Mouse (Mus musculus) left cerebral cortex, postnatal 4 days (tissue): Measurements from ENCODE around the gene Fam193b. TPM values are rescaled to one million over a fixed set of nuclear protein-coding genes. Genes with fewer than 3 reads are reported as not detected.
A peak's percentile ranks its signal among the peaks of the same experiment; 100 is the strongest.
"Not testable (repeated sequence)": the region's sequence is repeated elsewhere in the genome, so short reads cannot be mapped to it uniquely, and the experiment has no call there.

Source experiments
- DNase-seq: peaks from one replicate; pipeline ENCODE4 v3.0.0-alpha.2; 2022
- intact Hi-C: fragments of 180-260 bp; cut with DNase I; formaldehyde crosslinking; loops from one replicate; pipeline ENCODE4 v1.15.1; 2025
- total RNA-seq, 2 experiments: library from RNA; stranded (reverse); gene quantifications; 2 replicates each; pipeline ENCODE4 v1.2.3; 2021

The Fam193b gene
- total RNA-seq, 2 experiments from 2014 or later: 91.4 to 92.9 TPM

DNA sequence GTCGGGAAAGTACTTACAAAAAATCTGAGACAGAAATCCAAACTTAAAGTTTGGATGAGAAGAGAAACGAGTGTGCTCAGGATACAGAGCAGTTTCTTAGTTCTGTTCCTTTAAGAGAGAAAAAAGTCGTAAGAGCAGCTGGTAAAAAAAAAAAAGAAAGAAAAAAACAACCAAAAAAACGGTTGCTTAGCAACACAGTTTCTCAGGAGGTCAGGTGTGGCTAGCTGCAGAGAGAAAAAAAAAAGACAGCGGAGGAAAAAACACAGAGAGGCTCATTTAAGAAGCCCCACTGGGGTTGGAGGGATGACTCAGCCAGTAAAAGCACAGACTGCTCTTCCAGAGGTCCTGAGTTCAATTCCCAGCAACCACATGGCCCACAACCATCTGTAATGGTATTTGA lies 3.4 kb upstream of the Fam193b start:
- intact Hi-C loops: no loop called here
- DNase-seq: no peak

DNA sequence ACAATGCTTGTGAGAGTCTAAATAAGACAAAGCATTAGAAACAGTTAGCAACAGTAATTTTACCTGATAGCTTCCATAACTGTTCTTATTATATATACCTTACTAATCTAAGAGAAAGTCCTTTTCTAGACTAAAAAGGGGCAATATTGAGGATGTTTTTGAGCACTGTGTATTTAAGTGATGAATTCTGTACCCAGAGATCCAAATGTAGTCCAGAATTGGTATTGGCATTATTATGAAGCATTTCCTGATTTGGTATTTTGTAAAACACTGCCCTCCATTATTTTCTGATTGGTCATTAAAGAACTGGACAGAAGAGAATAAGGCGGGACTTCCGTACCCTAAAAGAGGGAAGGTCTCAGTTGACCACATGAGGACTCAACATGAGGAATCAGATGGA lies 2.5 kb upstream of the Fam193b start, which contains the start of gene Tmed9:
Tmed9 (plus strand) TSS at position 301 of the 400 bp plus-strand sequence.
- intact Hi-C loops: no loop called here
- DNase-seq: no peak

DNA sequence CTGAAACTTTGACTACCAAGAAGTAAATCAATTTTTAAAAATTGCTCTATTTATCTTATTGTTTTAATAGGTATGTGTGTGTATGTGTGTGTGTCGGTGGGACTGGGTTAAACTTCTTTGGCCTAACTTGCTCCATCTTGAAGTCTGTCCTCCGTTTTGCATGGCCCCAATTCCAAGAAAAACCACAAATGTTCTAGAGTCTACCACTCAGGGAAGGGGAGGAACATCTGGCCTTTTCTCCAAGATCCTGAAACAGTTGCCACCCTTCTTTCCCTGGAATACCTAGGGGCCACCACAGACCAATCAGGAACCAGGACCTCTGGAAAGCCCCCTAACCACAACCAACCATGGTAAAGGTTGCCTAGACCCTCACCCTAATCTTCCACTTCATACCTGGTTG lies 1.1 kb upstream of the Fam193b start:
- DNase-seq: no peak
- intact Hi-C loops: no loop called here

DNA sequence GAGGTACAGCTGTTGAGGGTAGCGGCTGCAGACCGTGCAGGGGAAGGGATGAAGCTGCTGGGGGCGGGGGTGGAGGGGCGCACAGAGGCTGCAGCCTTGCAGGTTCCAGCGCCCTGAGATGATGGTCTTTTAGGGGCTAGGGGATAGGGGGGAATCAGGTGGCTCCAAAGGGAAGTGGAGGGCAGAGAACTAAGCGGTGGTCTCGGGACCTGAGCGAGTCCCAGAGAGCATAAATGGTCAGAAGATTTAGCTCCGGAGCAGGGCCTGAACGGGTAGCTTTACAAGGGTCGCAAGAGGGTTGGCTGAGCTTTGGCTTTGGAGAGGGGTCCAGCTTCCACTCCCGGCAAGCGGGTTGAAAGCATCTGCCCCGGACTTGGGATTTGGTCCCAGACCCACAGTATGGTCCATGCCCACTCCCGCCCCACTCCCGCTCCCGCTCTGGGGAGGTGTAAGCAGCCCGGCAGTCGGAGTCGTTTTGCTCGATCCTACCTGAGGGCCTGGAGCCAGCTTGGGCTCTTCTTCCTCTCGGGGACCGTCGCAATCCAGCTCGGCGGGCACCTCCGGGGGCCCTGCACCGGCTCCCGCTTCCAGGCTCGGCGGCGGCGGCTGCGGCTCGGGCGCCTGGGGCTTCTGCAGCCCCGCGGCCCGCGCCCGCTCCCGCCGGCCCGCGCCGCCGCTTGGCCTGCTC lies 490 bp downstream of the Fam193b start:
- intact Hi-C loops: no loop called here
- peak; percentile 61 for DNase-seq

DNA sequence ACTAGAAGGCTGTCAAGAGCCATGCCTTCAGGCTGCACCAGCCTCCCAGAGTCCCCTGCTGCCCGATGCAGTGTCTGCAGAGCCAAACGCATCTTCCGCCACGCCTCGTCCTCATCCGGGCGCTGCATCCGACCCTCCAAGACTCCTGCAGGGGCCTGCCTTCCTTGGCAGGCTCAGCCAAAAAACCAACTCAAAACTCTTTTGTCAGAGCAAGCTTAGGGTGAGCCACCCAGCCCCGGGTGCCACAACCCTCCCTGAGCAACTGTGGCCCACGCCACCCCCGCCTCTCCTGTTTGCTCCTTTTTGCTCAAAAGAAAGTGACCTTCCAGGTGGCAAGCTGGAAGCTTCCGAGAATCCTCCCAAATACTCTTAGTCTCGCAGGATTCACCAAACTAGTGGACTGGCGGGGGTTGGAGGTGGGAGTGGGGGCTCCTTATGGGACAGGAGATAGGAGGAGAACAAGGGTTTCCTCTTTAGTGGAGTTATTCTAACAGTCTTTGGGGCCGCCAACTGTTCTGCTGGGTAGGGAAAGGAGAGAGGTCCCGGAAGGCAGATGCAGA lies 1.1 kb downstream of the Fam193b start:
- peak; percentile 44 for DNase-seq
- intact Hi-C loops: no loop called here

DNA sequence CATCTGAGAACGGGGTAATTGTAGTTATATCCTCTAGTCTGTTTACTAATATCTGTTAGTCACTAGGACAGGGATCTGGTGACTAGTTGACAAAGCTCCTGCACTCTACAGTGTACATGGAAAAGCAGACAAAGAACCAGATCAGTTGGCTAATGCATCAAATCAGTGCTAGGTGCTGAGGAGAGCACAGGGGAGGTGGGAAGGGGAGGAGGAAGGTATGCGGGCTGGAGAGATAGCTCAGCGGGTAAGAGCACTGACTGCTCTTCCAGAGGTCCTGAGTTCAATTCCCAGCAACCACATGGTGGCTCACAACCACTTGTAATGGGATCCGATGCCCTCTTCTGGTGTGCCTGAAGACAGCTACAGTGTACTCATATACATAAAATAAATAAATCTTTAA lies 2.4 kb downstream of the Fam193b start:
- intact Hi-C loops, DNase-seq: not testable (repeated sequence)

DNA sequence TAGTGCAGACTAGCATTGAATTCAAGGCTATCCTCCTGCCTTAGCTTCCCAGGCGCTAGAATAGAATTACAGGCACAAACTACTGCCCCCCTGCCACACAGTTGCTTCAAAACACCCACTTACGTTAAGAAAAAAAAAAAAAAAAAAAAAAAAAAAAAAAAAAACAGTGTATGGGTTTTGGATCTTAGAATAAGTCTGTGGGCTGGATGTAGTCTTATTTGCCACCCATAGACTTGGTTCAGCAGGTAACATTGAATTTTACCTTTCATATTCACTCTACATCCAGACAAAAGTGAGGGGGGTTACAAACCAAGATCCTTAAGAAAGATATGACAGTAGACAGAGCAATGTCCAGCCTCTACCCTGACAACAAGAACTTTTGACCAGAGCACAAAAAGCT lies 3.0 kb downstream of the Fam193b start:
- intact Hi-C loops: no loop called here
- no peak for DNase-seq

DNA sequence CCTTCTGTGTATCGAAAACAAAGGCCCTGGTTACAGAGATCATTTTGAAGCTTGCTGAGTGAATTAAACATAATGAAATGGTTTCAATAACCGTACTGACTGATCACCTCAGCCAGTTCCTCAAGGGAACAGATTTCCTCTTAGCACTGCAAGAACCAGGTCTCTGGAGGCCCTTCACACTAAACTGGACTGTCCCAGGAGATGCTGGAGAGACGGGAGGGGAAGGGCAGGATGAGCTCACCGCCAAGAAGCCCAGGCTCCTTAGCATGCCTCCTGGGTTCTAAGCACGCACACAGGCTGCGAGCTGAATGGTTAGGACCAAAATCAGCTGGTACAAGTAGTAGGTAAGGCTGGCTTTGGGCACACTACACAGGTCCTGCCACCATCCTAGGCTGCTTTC lies 3.9 kb downstream of the Fam193b start:
- intact Hi-C loops: no loop called here
- DNase-seq: no peak

DNA sequence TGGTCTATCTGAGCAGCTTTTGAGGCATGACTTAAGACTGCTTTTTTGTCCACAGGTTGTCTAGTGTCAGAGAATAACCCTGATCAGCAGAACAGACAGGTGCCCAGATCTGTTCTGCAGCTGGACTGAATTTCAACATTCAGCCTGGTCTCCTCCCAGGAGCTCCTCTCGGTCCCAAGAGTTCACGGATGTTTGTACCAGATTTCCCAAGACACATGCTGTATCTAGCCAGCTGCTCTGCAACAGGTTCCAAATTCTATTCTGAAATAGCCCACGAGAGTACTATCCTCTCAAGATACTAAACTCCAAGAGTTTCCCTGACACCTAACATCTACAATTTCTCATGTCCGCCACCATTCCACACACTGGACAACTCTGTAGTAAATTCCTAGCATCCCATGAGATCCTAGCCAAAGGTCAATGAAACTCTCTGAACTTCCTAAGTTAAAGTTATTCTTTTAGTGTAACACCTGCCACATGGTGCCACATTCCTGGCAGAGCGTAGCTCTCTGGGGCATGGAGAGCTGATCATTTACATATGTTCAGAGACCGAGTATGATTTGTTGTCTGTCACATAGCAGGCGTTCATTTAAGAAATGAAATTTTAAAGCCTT lies 7.5 kb downstream of the Fam193b start:
- no peak for DNase-seq
- intact Hi-C loops: no loop called here

DNA sequence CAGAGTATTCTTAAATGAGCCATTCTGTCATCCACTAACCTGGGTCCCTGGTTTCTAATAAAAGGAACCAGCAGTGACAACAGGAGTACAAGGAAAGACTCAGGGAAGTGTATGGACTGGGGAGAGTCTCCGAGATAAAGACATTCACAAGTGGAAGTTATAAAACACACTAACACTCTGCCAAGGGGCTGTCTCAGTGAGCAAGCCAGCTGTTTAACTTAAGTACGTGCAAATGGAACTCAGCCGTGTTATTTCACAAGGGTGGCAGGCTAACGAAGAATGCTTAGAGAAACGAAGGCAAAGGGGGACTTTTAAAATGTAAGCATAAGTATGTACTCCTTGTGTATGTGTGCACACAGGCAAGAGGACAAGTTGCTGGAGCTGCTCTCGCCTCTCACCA lies 13.4 kb downstream of the Fam193b start:
- intact Hi-C loops: no loop called here
- DNase-seq: no peak

DNA sequence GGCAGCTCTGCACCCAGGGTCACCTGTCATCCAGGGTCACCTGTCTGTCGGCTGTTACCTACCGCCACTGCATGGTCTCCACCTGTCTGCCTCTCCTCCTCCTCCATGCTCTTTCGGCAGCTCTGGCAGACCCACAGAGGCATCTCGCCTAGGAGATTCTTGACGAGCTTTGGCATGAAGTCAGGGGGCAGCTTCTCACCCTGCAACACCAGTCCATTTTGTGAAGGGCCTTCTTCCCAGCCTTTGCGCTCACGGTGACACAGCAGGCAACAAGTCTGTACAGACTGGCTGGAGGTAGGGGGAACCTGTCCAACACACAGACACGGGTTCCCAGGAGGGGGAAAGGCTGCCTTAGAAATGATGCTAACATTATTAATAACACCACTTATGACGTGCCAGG lies 15.0 kb downstream of the Fam193b start:
- no peak for DNase-seq
- intact Hi-C loops: no loop called here

DNA sequence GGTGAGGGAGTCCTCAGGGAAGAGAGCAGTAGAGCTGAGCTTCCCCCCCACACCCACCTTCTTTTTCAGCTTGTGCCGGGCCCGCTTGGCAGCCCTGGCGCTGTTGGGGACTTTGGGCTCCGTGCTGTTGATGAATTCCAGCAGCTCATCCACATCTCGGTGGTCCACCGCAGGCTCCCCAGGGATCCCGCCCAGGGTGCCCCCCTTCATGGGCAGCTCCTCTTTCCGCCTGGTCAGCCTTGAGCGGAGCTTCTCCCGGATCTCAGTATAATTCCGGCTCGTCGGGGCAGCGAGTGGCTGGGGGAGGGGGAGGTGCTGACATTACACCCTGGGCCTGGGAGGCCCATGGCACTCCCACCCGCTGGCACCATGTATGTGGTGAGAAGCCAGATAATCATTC lies 21.9 kb downstream of the Fam193b start:
- DNase-seq: no peak
- intact Hi-C loops: no loop called here

DNA sequence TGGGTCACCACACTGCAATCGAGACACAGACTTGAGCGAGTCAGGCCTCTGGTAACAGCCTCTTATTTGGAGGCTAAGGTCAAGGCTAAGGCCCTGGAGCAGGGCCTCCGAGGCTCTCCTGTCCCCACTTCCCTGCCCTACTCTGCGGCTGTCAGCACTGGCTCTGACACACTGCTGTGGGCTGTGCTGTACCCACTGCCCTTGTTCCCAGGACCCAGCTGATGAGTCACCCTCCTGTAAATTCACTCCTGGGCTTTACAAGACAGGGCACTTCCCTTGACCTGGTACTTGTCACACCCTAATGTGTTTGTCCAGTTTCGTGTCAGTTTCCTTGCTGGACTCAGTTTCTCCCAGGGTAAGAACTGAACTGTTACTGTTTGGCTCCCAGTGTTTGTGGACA lies 22.5 kb downstream of the Fam193b start:
- no peak for DNase-seq
- intact Hi-C loops: no loop called here

DNA sequence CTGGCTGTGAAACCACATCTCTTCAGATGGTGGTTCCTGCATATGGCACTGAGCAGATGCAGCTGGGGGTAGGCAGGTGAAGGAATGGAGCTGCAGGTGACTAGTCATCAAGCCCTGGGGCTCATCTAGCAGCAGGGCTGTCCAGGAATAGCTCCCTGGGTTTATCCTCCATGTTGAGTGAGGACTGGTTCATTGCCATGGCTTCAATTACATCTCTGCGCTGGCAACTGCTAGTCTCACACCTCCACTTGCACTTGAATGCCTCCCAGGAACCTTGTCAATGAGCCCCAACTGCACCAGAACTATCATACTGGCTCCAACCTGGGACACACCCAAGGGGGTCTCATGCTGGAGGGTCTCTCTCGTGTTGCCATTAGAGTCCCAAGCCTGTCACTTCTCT lies 23.0 kb downstream of the Fam193b start:
- no peak for DNase-seq
- intact Hi-C loops: no loop called here

DNA sequence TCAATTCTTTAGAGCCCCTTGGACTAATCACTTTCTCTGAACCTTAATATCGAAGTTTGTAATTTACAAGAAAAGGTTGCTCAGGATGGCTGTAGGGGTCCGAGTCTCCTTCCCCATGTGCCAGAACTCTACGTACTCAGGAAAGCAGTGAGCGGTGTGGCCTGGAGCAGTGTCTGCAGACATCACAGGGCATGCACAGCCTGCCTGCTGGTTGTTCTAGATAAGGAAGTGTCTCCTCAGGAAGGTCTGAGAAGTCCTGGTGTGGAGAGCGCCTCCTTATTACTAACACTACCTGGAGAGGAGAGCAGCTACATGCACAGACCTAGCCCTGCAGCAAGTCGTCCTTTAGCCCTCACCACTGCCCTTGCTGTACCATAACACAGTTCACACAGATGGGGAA lies 26.1 kb downstream of the Fam193b start:
- DNase-seq: no peak
- intact Hi-C loops: no loop called here

DNA sequence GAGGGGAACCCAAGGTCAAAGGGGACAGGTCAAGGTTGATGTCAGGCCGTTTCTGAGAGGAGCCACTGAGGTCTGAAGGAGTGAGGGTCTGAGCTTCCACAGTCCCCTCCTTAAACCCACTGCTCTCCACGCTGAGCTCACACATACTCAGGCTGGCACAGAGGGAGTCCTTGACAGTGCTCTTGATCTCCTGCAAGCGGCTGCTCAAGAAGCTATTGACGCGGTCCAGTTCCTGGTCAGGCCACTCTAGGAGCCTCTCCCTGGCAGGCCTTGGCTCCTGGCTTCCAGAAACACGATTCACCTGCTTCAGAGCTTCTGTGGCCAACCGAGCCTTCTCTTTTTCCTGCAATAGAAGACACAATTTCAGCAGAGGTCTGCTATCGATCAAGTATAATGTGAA lies 27.5 kb downstream of the Fam193b start:
- DNase-seq: no peak
- intact Hi-C loops: no loop called here

DNA sequence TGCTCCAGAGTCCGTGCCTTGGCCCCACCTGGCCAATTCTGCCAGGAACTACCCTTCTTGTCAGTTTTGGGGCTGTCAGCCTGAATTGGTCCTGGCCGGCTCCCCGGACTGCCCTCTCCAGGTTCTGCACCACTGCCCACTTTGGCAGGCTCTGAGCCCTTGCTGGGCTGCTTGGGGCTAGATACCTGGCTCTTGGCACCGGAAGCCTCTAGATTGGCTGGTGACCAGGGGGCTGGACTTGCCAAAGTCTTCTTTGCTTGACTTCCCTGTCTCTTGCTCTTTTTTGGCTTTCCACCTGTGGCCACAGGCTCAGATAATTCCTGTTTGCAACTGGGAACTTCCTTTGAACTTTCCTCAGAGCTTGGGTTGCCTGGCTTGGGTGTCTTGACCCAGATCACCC lies 28.0 kb downstream of the Fam193b start:
- intact Hi-C loops: no loop called here
- no peak for DNase-seq

DNA sequence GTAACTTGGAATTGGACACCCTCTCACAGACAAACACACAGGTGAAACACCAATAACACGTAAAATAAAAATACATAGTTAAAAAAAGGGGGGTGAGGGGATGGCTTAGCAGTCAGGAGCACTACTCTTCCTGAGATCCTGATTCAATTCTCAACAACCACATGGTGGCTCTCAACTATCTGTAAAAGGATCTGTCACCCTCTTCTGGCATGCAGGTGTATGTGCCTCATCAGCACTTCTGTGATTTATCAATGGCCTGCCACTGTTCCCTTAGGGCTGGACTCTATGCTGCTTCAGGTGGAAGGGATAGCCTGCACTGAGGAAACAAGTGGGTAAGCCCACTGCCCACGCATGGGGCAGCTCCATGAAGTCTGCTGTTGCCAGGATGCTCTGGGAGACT lies 30.0 kb downstream of the Fam193b start:
- intact Hi-C loops: no loop called here
- DNase-seq: no peak

DNA sequence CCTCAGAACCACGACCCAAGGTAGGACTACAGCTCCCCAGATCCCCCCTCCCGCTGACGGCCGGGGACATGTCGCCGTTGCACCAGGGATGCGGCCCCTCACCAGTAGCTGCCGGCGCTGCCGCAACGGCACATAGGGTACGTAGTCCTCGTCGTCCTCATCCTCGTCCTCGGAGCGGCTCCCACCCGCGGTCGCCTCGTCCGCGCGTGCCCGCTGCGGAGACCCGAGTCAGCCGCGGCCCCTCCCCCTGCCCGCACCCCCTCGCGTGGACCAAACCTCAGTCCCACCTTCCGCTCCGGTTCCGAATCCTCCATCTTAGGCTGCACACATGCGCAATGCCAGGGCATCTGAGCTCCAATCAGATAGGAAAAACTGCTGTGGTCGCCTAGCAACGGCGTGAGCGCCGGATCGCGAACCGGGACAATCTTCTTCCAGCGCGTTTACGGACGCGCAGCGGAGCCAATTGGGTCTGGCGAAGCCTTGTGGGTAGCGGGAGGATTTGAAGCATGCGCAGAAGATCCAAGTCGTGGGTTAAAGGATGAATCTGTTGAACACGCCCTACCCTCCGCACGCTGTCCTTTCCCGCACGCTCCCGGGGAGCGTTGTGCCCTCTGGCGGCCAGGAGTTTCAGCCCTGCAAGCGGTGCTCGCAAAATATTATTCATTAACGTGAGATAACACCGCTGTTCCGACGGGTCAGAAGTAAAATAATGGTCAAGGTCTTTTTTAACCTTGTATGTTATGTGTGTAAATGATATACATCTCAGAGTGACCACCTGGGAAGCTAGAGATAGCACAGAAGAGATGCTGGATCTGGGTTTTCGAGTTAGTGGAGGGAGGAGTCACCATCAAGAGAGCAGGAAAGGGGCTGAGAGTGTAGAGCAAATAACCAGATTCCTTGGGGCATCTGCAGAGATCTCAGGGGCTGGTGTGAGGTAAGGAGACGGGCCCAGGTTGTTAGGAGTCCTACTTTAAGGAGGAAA lies 34.4 kb downstream of the Fam193b start, which contains the start of gene Ddx41:
Ddx41 (minus strand) TSS at position 465 of the 982 bp plus-strand sequence.
- DNase-seq: peak; percentile 98
- intact Hi-C loops: no loop called here

DNA sequence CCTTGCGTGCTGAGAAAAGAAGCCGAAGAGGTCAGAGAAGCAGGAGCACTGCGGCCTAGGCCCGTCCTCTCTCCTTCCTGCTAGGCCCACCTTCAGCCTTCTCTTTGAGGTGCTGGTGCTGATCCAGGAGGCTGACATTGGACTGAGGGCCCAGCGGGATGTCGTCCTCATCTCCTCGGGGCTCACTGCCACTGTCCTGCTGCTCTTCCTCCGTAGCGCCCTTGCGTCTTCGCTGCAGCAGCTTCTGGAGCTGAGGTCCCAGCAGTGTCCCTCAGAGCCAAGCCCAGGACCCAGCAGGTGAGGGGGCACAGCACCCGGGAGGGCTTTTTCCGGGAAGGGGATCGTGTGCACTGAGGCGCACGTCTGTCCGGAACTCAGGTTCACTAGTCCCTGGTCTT lies 35.1 kb downstream of the Fam193b start:
- intact Hi-C loops: no loop called here
- DNase-seq: no peak

DNA sequence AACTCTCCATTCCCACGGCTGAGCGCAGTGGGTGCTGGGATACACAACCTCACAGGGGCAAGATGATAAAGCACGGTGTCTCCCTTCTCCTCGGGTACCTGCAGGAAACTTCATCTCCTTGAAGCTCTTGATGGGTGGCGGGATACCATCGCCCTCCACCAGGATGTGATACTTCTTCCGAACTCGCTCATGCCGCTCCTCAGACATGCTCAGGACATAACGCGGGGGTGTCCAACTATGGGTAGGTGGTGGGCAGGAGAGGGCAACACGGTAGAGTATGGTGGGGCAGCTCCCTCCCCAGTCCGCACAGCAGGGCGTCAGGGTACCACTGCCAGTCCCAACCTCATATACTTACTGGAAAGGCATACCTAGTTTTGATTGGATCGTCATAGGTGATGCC lies 35.7 kb downstream of the Fam193b start:
- intact Hi-C loops: no loop called here
- DNase-seq: no peak
